Mouse (Mus musculus) kidney, adult 2 months (tissue): ENCODE measurements around the gene Rabac1. TPM values are rescaled to one million over a fixed set of nuclear protein-coding genes. Genes with fewer than 3 reads are reported as not detected.

Experiments
- DNase-seq: peaks from one replicate; pipeline ENCODE4 v3.0.0; 2021
- H3K27ac ChIP-seq: fragments of 200-500 bp; 2 replicates; pipeline ENCODE4 v1.5.1; 2012; ENCODE audit warnings: low read depth, low read length, control low read depth, inconsistent platforms; ENCODE audit not compliant: insufficient read depth
- H3K27me3 ChIP-seq: fragments of 200-500 bp; replicated peaks from 2 replicates; pipeline ENCODE4 v1.6.1; 2012; ENCODE audit warnings: mild to moderate bottlenecking, moderate library complexity, low read length, inconsistent platforms; ENCODE audit not compliant: control insufficient read depth, insufficient read depth
- H3K36me3 ChIP-seq: fragments of 200-500 bp; 2 replicates; pipeline ENCODE4 v1.6.1; 2012; ENCODE audit warnings: mild to moderate bottlenecking, moderate library complexity, low read length, inconsistent platforms; ENCODE audit not compliant: control insufficient read depth, insufficient read depth
- H3K4me1 ChIP-seq: fragments of 200-500 bp; 2 replicates; pipeline ENCODE4 v1.6.1; 2011; ENCODE audit warnings: low read length; ENCODE audit not compliant: control insufficient read depth, insufficient read depth
- H3K4me3 ChIP-seq: fragments of 200-500 bp; 2 replicates; pipeline ENCODE4 v1.5.1; 2011; ENCODE audit warnings: mild to moderate bottlenecking, low read depth, low read length, control low read depth; ENCODE audit not compliant: insufficient read depth
- CTCF ChIP-seq: fragments of 200-500 bp; conservative IDR thresholded peaks from 2 replicates; pipeline ENCODE4 v1.5.1; 2011; ENCODE audit warnings: low read depth, mild to moderate bottlenecking, control low read depth, low read length, moderate library complexity, mixed read lengths; ENCODE audit not compliant: insufficient read depth, insufficient read length
- POLR2A ChIP-seq: fragments of 200-500 bp; IDR thresholded peaks from one replicate; pipeline ENCODE4 v1.6.1; 2011; ENCODE audit warnings: low read depth, low read length, control low read depth
- WGBS: fragments of 180-500 bp; shearing (Covaris S2); methylation state at CpG from one replicate; pipeline ENCODE4 v1.1.7; 2018; 5-methylcytosine and 5-hydroxymethylcytosine counted together
- polyA plus RNA-seq: library from polyadenylated mRNA; depleted of rRNA; stranded (reverse); fragments of >200 nt; gene quantifications from 2 replicates; pipeline ENCODE4 v1.2.3, GENCODE M21; 2012; rRNA removed

Gene Rabac1
- 549 and 618 TPM in 2 replicates for polyA plus RNA-seq

DNA sequence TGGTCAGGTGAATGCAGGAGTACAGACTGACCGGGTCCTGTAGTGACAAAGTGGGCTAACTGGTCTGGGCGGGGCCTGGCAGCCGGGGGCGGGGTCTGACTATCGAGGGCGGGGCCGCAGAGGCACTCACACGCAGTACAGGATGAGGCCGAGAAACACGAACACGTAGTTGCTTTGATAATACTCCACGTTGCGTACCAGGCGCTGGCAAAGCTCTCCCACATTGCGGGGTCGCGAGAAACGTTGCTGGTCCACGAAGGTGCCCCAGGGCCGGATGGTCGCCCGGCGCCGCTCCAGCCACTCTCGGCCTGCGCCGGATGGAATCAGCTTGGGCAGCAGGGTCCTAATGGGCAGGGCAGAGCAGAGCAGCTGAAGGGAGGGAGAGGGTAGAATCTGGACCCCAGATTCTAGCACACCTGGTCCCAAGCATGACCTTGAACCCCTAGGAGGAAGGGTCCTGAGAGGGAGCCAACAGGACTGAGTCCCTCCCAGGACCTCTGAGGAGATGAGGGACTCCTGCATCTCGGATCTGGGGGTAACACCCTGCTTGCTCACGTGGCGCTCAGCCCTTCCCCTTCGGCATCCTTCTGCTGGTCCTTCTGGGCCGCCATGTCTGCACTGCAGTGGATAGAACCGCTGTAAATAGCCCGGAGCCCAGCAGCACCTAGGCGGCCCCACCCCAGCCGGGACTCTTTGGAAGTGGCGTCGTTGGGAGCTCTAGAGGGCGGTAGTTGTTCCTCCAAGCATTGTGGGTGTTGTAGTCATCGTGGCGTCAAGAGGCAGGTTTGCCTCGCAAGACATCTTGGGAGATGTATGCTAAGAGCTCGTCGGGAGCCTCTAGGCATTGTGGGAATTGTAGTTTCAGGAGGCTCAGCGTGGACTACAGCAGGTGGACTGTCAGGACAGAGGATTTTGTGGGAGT lies at the start of gene Rabac1:
TSS of gene Rabac1 (minus strand) at position 783 of the 922 bp plus-strand sequence.
- peak; percentile 81 for TF ChIP-seq POLR2A
- TF ChIP-seq CTCF: peak; percentile 31

DNA sequence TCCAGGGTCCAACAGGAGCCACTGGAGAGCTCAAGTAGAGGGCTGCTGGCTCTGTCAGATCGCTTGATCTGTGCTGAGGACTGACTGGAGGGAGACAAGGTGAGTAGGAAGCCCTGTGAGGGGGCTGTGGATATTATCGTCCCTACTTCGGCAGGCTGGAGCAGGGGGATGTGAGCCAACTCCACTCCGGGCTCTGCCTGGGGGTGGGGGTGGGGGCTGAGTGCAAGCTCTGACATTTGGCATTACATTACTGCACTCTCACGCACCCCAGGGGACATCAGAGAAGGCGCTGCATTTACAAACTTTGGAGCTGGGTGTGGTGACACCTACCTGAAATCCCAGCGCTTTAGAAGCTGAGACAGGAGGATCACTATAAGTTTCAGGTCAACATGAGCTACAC lies 39.0 kb upstream of the Rabac1 start:
- Histone ChIP-seq H3K27me3 (0 out of 2 replicates have a peak, but pooled peaks cover 2% of the 10 kb centered on the region), H3K27ac (no peak overlapping the region), H3K4me1 (no peaks in the 10 kb centered on the region), H3K36me3 (no peaks in the 10 kb centered on the region), H3K4me3 (no peak overlapping the region)
- DNase-seq: no peak
- TF ChIP-seq POLR2A (no peak), CTCF (no peak)
- WGBS: 69% methylated on average over 7 of the region's 7 CpGs

More for the DNA sequence above, at the start of gene Rabac1:
- Histone ChIP-seq H3K36me3 (no peaks in the 10 kb centered on the region), H3K4me3 (peak within 1 kb of the TSS; percentile 93), H3K27me3 (no peaks in the 10 kb centered on the region), H3K4me1 (peaks cover 7% of the 10 kb centered on the region; the same call in 1 of the 2 replicates), H3K27ac (peak within 1 kb of the TSS; percentile 92)
- under 1% methylated on average over 45 of the region's 45 CpGs for WGBS
- DNase-seq: peak; percentile 98

DNA sequence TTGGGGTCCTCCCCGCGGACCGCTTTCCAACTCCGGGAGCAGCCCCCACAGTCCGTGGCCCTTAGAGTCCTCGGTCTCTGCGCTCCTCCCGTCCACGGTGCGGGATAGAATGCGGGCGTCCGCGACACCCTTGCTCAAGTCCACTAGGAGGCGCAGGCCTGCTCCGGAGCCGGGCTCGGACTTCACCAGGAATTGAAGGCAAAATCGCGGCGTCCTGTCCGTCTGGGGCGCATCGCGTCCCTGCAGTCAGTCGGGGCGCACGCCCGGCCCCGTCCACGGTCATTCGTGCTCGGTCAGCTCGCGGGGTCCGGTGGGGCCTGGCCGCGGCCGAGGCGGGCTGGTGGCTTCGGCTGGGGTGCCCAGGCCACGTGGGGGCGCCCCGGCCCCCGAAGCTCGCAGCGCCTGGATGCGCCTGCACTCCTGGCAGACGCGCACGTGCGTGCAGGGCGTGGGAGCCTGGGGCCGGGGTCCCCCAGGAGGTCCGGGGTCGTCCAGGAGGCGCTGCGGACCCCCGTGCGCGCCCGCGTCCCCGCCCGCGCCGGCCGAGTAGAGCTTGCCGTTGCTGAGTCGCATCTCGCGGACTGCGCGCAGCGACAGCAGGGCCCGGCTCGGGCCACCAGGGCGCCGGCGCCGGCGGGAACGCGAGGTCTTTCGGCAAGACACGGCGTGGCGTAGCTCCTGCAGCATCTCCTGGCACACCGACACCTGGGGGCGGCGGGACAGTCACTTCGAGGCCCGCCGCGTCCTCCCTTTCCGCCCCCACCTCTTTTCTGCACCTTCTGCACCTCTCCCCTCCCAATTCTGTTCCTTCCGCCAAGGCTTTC lies 37.7 kb upstream of the Rabac1 start:
- H3K27me3 ChIP-seq: 0 out of 2 replicates have a peak, but pooled peaks cover 2% of the 10 kb centered on the region
- H3K4me3 ChIP-seq: no peak overlapping the region
- TF ChIP-seq POLR2A: no peak
- TF ChIP-seq CTCF: peak; percentile 44
- WGBS: 10% methylated on average over 97 of the region's 97 CpGs
- DNase-seq: peak; percentile 31
- no peak overlapping the region for H3K27ac ChIP-seq
- no peaks in the 10 kb centered on the region for H3K36me3 ChIP-seq
- H3K4me1 ChIP-seq: no peaks in the 10 kb centered on the region

DNA sequence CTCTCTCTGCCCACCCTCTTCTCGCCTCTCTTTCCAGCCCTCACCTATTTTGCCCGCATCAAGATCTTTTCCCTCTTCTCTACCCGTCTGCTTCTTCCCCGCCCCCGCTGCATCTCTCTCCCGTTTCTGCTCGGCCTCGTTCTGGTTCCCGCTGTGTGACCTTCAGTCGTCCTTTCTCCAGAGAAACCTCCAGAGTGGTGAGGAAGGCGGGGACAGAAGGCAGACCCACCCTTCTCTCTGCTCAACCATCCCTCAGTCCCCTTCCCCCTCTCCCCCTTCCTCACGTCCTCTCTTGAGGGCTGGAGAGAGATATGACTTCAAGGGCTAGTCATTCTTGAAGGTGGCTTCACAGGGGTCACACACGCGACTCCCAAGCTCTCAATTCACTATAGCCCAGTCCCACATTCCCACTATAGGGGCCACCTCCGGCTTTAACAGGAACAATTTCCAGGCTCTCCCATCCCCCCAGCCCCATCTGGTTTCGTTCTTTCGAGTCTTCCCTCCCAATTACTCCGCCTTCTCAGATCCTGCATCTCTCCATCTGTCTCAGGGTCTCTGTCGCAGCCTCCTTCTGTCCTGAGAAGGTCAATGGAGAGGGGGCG lies 36.6 kb upstream of the Rabac1 start:
- no peak overlapping the region for H3K27ac ChIP-seq
- TF ChIP-seq CTCF (no peak), POLR2A (no peak)
- H3K4me3 ChIP-seq: no peak overlapping the region
- H3K36me3 ChIP-seq: no peaks in the 10 kb centered on the region
- WGBS: 19% methylated on average over 20 of the region's 20 CpGs
- no peak for DNase-seq
- no peaks in the 10 kb centered on the region for H3K4me1 ChIP-seq
- H3K27me3 ChIP-seq: peaks cover 2% of the 10 kb centered on the region; the same call in 1 of the 2 replicates

DNA sequence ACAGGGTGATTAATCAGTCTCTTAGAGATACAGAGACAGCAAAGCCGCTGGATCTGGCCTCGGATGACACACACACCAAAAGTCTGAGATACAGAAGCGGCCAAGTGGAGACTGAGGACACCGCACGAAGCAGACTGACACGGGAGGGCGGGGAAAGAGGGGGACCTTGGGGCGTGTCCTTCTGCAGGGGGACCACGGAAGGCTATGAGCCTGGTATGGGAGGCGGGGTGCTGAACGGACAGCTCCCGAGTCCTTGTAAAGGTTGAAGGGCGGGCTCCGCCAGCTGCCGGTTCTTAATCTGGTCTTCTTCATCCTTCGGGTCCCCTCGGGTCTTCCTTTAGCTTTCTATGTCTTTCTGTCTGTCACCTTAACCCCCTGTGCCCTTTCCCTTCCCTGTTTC lies 36.1 kb upstream of the Rabac1 start:
- WGBS: 2% methylated on average over 16 of the region's 17 CpGs
- Histone ChIP-seq H3K36me3 (no peaks in the 10 kb centered on the region), H3K27ac (no peak overlapping the region), H3K27me3 (peaks cover 2% of the 10 kb centered on the region; the same call in 1 of the 2 replicates), H3K4me1 (no peaks in the 10 kb centered on the region), H3K4me3 (no peak overlapping the region)
- TF ChIP-seq POLR2A (no peak), CTCF (no peak)
- peak; percentile 44 for DNase-seq

DNA sequence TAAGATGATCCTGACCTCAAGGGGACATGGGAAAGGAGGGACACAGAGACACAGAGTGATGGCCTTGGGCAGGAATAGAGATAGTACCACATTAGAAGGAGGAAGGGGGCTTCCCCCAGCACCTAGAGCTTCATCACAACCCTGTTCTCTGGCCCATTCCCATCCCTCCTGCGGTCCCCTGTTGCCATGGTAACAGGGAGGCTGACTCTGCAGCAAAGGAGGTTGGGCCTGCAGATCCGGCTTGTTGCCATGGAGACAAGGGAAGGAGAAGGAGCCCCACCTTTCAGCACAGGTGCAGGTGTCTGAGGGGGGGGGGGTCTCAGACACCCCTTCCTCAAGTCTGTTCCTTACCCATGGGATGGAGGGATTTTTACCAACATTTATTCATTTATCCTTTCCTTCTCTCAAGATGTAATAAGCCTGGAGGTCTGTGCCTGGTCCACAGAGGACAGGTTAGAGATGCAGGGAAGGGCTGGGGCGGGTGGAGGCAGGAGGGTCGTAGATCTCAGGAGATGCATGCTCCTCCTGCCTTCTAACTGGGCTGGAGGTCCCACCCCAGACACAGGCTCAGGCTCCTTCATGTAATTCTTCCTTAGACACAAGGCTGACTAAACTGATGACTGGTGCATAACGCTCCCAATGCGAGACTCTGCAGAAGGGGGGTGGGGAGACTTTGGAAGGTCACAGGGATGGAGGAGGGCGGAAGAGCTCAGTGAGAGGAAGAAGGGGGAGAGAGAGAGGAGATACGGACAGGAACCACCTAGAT lies 35.2 kb upstream of the Rabac1 start:
- H3K4me1 ChIP-seq: no peaks in the 10 kb centered on the region
- H3K27me3 ChIP-seq: peaks cover 2% of the 10 kb centered on the region; the same call in 1 of the 2 replicates
- no peak for TF ChIP-seq POLR2A
- TF ChIP-seq CTCF: no peak
- no peaks in the 10 kb centered on the region for H3K36me3 ChIP-seq
- DNase-seq: no peak
- 29% methylated on average over 8 of the region's 8 CpGs for WGBS
- no peak overlapping the region for H3K4me3 ChIP-seq
- no peak overlapping the region for H3K27ac ChIP-seq
